Mouse (Mus musculus) lung, postnatal 4 days (tissue): ENCODE results near the gene Gm44596.

ENCODE experiments used
- DNase-seq, 2 experiments: peaks; one replicate each; pipeline ENCODE4 v3.0.0; 2021

The Gm44596 gene

DNA sequence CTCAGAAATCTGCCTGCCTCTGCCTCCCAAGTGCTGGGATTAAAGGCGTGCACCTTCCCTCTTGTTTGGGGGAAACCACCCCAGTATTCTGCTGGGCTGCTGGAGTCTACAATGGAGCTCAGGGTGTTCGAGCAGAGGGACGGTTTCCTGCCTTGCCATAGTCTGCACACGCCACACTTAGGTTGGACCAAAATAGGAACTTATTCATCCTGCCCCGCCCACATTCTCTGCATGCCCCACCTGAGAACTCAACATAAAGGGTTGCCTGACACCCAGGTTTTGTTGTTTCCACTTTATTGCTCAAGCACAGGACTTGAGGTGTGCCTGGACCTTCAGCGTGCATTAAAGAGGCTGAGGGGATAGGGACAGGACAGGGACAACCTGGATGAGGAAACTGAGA is 54.5 kb downstream of the Gm44596 start:
- DNase-seq = no peak

DNA sequence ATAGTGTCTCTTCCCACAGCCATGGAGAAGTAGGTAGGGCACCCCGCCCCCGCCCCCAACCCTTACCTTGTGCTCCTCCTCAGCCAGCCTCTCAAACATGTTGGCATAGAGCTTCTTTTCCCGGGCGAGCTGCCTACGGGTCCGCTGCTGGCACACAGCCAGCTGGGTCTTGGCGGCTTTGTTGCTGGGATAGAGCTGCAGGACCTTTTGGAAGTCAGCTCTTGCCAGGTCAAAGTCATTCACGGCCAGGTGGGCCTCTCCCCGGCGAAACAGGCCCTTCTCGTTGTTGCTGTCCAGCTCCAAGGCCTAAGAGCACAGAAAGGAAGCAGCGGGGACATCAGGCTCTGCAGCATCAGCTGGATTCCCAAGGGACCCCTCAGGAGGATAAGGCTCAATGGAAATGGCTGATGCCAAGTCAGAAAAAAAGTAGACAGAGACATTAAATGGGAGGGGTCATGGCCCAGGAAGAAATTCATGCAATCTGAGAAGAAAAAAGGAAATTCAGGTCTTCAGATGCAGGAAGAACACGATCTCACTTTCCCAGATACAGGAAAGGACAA is 57.1 kb downstream of the Gm44596 start:
- peak in 1 of 2 experiments; percentile 46 for DNase-seq

DNA sequence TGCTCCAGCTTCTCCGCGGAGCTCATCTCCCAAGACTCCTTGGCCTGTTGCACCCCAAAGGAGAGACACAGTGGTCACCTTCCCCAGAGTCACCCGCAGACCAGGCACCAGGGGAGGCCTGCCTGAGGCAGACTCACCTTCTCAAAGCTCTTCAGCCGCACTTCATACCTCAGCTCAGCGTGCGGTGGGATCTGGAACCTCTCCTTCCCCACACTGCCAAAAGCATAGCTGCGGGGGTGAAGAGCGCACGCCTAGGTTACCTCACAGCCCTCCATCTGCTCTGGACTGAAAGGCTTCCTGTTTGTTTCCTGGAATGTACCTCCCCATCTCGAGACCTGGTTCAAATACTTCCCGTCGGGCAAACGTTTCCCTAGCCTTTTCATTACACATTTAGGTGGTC is 58.3 kb downstream of the Gm44596 start:
- DNase-seq = no peak

DNA sequence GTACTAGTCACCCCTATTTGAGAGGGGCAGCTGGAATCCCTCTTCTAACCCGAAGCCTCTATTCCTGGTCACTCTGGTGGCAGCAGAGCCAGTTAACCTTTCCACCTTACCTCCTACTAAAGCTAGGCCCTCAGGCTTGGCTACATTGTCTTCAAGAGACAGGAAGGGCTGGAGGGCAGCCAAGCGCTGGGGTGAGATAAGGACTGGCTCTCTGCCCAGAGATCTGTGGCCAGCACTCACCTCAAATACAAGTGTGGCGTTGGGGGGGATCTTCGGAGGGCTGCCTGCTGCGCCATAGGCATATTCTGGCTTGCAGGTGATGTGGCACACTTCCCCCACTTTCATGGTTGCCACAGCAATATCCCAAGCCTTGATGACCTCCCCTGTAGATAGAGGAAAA is 60.2 kb downstream of the Gm44596 start:
- peak; percentile 86 to 91 for DNase-seq

DNA sequence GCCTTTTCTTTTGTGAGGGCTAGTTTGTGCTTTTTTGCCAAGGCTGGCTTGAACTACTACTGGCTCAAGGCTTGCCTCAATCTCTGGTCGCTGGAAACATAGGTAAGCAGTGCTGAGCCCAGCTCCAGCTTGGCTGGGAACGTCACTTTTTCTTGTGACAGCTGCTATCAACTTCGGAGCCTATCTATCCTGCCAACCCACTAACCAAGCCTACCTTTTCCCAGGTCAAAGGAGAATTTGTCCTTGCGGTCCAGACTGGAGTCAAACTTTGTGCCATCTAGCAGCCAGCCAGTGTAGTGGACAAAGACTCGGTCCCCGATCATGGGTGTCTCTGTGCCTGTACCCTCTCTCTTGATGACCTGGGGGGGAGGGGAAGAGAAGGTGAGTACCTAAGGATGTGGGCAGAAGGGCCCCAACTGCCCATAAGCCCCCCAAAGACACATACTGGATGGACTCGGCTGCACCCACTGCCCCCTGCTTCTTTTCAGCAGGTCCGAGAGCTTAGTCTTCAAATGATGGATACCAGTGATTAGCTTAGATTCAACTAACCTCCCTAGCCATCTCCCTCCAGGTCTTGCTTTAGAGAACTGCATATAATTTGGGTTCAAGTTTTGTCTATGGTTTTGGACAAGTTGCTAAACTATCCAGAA is 61.2 kb downstream of the Gm44596 start:
- DNase-seq = no peak

DNA sequence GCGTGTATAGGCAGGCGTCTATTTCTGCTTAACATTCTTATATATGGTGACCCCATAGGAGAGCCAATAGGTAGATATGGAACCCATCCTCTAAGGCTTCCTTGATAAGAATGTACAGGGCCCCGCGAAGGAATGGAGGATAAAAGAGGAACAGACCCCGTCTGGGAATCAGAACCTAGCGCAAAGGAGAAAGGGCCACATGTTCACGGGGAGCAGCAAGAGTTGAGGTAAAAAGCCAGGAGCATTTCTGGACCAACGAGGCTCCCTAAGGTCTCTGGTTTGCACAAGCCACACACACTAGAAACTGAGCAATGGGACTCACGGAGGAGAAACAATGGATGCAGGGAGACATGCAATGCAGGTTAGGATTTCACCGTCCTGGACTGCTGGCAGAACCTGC is 62.0 kb downstream of the Gm44596 start:
- no peak for DNase-seq

DNA sequence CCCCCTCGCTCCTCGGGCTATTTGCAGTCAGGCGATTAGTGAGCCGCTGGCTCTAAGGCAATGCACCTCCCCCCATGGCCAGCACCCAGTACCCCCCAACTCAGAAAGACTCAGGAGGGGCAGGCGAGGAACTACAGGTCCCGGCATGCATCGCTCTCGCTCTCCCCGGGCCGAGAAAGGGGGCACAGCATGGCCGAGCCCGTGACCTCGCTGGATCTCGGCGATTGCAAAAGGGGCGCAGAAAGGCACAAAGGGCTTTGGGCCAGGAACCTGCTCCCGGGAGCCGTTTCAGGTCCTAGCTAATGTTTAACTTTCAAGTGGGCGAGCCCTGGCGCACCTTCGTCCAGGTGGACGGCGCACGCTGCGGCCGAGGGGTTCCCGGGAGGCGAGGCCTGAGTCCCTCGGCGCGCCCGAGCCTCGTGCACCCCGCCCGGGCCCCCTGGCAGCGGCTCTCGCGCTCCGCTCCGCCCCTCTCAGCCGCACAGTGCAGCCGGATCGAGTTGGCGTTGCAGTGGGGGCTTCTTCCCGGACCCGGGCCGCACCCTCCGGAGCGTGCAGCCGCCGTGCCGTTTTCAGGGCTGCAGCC is 62.5 kb downstream of the Gm44596 start:
- peak; percentile 78 to 86 for DNase-seq

DNA sequence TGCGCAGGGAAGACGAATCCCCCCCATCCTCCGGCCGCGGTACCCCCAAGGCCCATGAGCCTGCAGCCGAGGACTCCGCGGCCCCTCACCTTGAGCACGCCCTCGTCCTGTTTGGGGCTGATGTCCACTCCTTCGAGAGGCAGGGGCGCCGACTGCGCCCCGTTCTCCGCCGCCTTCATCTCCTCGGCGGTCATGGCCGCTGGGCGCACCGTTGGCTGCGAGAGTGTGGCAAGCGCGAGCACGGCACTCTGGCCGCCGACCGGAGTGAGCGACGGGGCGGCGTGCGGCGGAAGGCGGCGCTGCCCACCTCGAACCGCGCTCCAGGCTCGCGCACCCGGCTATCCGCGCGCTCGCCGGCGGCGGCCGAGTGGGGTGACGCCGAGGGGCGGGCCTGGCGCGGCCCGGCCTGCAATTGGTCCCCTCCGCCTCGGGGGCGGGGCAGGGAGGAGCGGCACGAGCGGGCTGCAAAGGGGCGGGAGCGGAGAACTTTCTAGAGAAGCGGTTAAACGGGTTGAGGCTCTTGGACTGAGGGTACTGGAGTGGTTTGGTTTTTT is 63.1 kb downstream of the Gm44596 start, which contains the start of gene Fkbp4:
TSS of gene Fkbp4 (minus strand) at position 361 of the 554 bp plus-strand sequence.
- DNase-seq = peak; percentile 96 to 97

DNA sequence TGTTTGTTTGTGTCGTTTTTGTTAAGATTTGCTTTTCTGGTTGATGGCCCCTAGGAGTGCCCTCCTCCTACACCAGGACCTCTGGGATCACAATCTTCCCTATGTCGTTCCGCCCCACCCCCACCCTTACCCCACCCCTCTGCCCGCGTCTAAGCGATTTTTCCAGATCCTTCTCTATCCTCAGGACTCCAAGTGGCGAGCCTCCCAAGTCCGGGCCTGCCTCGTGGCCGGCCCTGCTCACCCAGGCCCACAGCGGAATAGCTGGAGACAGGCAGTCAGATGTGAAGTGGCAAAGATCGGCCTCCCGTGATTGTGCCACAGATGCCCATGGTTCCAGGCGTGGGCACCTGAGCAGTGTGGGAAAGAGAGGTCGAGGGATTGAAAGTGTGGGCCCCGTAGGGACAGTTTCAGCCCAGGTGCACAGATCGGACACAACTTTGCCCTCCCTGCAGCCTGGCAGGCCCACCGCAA is 63.6 kb downstream of the Gm44596 start:
- DNase-seq = peak; percentile 28 to 52

DNA sequence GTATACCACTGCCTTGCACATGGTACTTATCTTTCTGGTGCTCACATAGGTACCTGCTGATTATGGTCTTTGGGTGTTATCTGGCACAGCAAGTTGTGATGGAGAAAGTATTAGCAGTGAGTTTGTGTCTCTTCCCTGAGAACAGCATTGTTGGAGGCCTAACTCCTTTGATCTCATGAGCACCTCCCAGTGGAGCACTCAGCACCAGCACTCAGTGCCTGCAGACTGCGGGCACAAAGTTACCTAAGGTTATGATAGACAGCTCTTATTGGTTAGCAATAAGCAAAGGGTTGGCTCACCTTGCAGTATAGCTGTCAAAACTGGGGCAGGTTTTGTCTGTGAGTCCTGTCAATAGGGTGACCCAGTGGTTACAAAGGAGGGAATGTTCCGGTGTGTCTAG is 64.9 kb downstream of the Gm44596 start:
- DNase-seq = no peak

DNA sequence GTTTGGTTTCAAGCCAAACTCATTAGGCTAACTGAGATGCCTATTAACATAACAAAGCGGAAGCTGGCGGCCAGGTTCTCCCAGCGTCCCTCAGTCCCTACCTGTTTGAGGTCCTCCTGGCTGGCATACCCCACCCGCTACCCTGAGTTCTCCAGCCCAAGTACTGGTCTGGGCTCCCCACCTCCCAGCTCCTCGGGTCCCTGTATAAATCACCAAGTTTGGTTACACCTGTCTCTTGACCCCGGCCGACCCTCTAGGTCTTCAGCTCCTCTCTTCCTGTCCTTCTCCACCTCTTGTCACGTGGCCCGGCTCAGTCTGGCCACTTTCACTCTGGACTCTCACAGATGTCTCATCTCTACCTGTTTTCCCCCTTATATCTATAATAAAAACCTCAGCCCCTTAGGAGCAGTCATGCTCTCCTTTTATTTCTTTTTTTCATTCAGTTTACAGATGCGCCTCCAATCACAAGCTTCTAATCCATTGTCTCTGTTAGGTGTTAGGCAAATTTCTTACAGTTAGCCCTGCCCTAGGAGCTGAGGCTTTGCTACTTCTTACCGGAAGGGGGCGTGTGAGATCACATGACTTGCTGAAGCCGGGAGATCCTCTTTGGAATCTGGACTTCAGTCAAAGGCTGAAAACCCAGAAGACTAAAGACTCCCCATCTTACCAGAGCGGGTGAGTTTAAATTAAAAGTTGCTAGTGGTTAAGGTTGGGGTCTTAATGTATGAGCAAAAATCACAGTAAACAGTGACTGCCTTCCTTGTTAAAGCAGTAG is 70.6 kb downstream of the Gm44596 start:
- DNase-seq = peak; percentile 35 to 69

DNA sequence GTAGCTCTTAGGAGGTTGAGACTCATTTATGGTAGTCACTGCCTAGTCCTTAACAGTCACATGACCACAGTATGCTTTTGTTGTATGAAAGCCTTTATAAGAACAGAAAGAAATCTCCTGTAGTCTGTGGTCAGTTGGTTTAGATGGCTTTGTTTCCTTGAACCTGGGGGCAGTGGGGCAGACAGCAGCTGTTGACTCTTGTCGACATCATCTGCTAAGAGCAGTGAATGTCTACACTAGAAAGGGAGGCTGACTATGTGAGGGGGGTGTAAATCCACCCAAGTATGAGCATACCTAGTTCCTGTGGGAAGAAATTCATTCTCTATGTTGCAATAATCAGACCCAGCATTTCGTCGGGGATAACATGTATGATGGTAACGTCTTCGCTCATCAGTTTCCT is 71.8 kb downstream of the Gm44596 start:
- no peak for DNase-seq

DNA sequence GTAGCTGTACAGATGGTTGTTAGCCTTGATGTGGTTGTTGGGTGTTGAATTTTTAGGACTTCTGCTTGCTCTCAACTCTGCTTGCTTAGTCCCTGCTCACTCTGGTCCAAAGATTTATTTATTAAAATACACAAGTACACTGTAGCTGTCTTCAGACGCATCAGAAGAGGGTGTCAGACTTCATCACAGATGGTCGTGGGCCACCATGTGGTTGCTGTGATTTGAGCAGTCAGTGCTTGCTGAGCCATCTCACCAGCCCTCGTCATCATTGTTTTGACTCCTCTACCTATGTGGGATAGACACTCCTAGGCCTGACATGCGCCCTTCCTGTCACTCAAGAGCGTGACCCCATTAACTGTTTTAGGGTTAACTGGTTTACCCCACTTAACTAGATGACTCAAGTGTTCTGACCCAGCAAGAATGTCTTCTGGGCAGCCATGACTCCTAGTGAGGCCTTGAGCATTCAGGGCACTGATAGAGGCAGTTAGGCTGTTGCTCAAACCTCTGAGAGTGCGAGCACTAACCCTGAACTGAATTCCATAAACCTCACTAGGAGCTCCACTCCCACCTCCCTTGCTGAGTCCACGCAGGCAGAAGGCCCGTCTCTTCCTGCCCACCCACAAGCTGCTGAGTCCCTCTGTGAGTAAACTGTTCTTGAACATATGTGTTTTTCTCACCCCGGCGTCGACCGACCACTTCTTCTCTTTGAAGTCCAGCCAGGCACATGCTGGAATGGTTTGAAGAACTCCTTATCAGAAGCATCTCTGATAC is 80.7 kb downstream of the Gm44596 start:
- no peak for DNase-seq
